Mouse (Mus musculus): ENCODE results near the gene Nfkbil1. TPM values are rescaled to one million over a fixed set of nuclear protein-coding genes. Genes with fewer than 3 reads are reported as not detected.

The Nfkbil1 gene
- polyA plus RNA-seq, 1 experiment from 2014 or later = 14.5 TPM

DNA sequence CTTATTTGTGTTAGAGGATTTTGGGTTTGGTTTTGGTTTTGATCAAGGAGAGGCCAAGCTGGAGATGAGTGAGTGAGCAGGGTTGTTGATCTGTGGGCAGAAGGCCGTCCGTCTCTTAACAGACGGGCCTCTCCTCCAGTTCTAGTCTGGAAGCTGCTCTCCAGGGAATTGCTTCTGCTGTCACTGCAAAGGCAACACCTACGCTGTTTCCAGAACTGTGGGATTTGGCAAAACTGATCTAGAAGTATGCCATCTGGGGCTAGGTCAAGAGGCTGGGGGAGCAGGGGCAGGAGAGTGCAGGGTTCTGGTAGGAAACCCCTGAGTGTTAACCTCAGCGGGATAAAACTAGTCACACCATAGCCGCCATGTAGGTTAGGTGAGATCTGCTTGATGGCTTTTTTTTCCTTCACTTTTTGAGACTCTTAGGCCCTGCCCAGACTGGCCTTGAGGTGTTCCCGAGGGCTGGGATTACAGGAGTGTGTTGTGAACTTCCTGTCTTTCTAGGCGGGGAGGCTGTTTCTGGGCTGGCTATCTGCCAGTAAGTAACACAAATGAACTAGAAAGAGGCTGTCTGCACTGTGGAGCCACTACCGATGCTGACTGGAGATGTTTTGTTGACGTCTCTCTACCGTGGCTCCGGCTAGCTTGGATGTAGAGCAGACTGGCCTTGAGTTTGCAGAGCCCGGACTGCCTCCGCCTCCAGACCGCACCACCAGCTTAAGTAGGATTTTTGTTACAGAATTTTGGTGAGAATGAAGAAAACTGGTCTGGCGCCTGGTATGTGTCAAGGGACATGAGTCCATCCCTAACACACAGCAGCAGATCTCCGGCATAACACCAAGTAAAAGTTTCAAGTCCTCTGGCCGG lies 2.2 kb downstream of the Nfkbil1 start, which contains the start of gene Atp6v1g2:
Gene Atp6v1g2 (plus strand): TSS at position 547 of the 867 bp plus-strand sequence.
- Histone ChIP-seq H3K4me1 (replicated peaks; ENCODE audit: insufficient read depth, low read length) (peaks cover 20% of the 10 kb centered on the region), H3K9me3 (replicated peaks; ENCODE audit: low read length) (no peaks in the 10 kb centered on the region), H3K27me3 (ENCODE audit: insufficient read depth, low read length) (no peaks in the 10 kb centered on the region), H3K9ac (ENCODE audit: low read depth, low read length) (0 out of 2 replicates have a peak within 1 kb of the TSS, but pooled peaks have one; percentile 85), H3K4me3 (replicated peaks; ENCODE audit: low read depth, low read length) (peak within 1 kb of the TSS; percentile 56; the same call in 1 of the 2 replicates), H3K36me3 (ENCODE audit: insufficient read depth, low read length) (peaks cover 21% of the 10 kb centered on the region), H3K4me2 (ENCODE audit: low read length) (peak within 1 kb of the TSS; percentile 78), H3K27ac (peak within 1 kb of the TSS; percentile 94)
- TF ChIP-seq CTCF (IDR thresholded peaks at IDR 0.05; ENCODE audit: low read depth) = no peak
- no peak for ATAC-seq (replicated peaks; ENCODE audit: low FRiP score, low read depth)
- 50% methylated on average over 18 of the region's 18 CpGs for WGBS
- DNase-seq (ENCODE audit: low spot score) = peak; percentile 62

DNA sequence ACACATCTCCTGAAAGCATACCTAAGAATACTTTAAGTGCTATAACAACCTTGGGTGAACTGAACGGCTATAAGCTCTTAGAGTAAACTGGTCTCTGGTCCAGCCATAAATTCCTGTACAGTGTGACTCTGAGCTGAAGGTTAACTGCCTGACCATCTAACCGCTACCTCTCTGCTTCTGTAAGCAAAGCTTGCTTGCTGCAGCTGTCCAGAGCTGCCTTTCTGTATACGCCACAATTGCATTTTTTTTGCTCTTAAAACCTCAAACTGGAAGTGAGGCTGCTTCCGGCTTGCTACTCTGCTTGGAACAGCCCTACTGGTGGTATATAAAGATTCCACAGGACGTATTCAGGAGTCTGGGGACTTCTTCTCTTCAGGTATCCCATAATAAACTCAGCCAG lies 2.9 kb downstream of the Nfkbil1 start:
- WGBS = 48% methylated on average over 5 of the region's 5 CpGs
- TF ChIP-seq CTCF (IDR thresholded peaks at IDR 0.05; ENCODE audit: low read depth) = no peak

DNA sequence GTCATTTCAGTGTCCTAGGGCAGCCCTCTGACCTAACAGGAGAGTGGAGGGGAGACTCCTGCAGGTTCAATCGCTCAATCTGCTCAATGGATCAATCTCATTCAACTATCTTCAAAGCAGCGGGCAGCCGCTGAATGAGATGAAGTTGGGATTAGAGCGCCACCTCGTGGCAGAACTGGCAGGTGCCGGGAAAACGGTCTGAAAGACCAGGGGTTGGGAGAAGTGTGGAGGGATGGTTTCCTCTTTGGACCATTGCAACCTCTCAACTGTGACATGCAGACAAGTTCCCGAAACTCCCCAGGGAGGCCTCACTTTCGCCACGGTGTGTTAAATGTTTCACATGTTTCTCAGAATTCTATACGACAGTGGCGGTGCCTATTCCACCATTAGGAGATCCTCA lies 3.5 kb downstream of the Nfkbil1 start:
- ATAC-seq (replicated peaks; ENCODE audit: low FRiP score, low read depth) (no peak), DNase-seq (ENCODE audit: low spot score) (peak; percentile 91)
- Histone ChIP-seq H3K4me1 (replicated peaks; ENCODE audit: insufficient read depth, low read length) (peaks cover 20% of the 10 kb centered on the region), H3K27ac (peak overlapping the region; percentile 83; the same call in 1 of the 2 replicates), H3K9me3 (replicated peaks; ENCODE audit: low read length) (no peaks in the 10 kb centered on the region), H3K4me2 (ENCODE audit: low read length) (peak overlapping the region; percentile 21), H3K36me3 (ENCODE audit: insufficient read depth, low read length) (peaks cover 29% of the 10 kb centered on the region), H3K4me3 (replicated peaks; ENCODE audit: low read depth, low read length) (no peak overlapping the region), H3K27me3 (ENCODE audit: insufficient read depth, low read length) (no peaks in the 10 kb centered on the region), H3K9ac (ENCODE audit: low read depth, low read length) (no peak overlapping the region)
- peak; percentile 96 for TF ChIP-seq CTCF (IDR thresholded peaks at IDR 0.05; ENCODE audit: low read depth)
- WGBS = 4% methylated on average over 12 of the region's 12 CpGs

More for the DNA sequence above, 2.9 kb downstream of the Nfkbil1 start:
- H3K9me3 ChIP-seq (replicated peaks; ENCODE audit: low read length) = no peaks in the 10 kb centered on the region
- peak; percentile 51 for DNase-seq (ENCODE audit: low spot score)
- H3K36me3 ChIP-seq (ENCODE audit: insufficient read depth, low read length) = peaks cover 23% of the 10 kb centered on the region
- H3K27me3 ChIP-seq (ENCODE audit: insufficient read depth, low read length) = no peaks in the 10 kb centered on the region
- ATAC-seq (replicated peaks; ENCODE audit: low FRiP score, low read depth) = no peak
- peak overlapping the region; percentile 83 for H3K27ac ChIP-seq
- H3K9ac ChIP-seq (ENCODE audit: low read depth, low read length) = no peak overlapping the region
- no peak overlapping the region for H3K4me3 ChIP-seq (replicated peaks; ENCODE audit: low read depth, low read length)
- peak overlapping the region; percentile 78 for H3K4me2 ChIP-seq (ENCODE audit: low read length)
- H3K4me1 ChIP-seq (replicated peaks; ENCODE audit: insufficient read depth, low read length) = peaks cover 20% of the 10 kb centered on the region

DNA sequence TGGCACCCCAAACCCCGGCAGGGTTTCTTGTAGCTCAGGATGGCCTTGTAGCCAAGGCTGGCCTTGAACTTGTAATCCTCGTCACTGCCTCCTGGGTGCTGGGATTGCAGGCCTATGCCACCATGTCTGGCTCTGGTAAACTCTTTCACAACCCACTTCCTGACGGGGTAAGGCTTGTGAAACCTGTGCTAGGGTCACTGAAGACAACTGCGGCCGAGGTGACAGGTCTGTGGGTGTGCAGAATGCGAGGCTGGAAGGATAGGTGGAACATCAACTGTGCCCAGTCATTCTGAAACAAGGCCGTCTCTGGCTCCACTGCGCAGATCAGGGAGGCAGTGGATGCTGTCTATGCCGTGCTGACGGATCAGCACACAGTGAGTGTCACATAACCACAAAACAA lies 4.6 kb downstream of the Nfkbil1 start:
- Histone ChIP-seq H3K27ac (no peak overlapping the region), H3K9me3 (replicated peaks; ENCODE audit: low read length) (no peaks in the 10 kb centered on the region), H3K4me3 (replicated peaks; ENCODE audit: low read depth, low read length) (no peak overlapping the region), H3K9ac (ENCODE audit: low read depth, low read length) (no peak overlapping the region), H3K36me3 (ENCODE audit: insufficient read depth, low read length) (peaks cover 30% of the 10 kb centered on the region), H3K27me3 (ENCODE audit: insufficient read depth, low read length) (no peaks in the 10 kb centered on the region), H3K4me2 (ENCODE audit: low read length) (no peak overlapping the region), H3K4me1 (replicated peaks; ENCODE audit: insufficient read depth, low read length) (peaks cover 20% of the 10 kb centered on the region)
- WGBS = 87% methylated on average over 10 of the region's 10 CpGs
- no peak for TF ChIP-seq CTCF (IDR thresholded peaks at IDR 0.05; ENCODE audit: low read depth)
- no peak for DNase-seq (ENCODE audit: low spot score)
- no peak for ATAC-seq (replicated peaks; ENCODE audit: low FRiP score, low read depth)

DNA sequence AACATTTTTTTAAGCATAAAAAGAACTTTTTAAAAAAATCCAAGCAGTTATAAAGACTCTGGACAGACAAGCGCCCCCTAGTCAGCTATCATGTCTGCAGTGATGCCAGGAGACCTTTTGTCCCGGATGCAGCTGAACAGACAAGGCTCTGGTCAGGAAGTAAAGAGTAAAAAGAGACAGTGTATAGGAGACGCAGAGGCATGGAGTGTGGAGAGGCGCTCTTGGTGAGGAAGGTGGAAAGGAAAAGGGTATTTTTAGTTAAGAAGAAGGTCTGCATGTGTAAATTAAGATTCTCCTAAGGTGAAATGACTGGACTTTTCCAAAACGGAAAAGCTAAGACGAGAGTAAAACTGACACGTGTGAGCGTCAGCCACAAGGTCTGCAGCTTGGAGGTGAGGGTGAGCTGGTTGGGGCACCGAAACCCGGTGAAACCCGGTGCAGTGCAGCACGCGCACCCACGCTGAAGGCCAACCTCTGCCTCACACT lies 9.0 kb downstream of the Nfkbil1 start:
- Histone ChIP-seq H3K4me2 (ENCODE audit: low read length) (no peak overlapping the region), H3K4me1 (replicated peaks; ENCODE audit: insufficient read depth, low read length) (no peaks in the 10 kb centered on the region), H3K9me3 (replicated peaks; ENCODE audit: low read length) (no peaks in the 10 kb centered on the region), H3K27ac (no peak overlapping the region), H3K4me3 (replicated peaks; ENCODE audit: low read depth, low read length) (no peak overlapping the region), H3K36me3 (ENCODE audit: insufficient read depth, low read length) (peaks cover 30% of the 10 kb centered on the region), H3K9ac (ENCODE audit: low read depth, low read length) (no peak overlapping the region), H3K27me3 (ENCODE audit: insufficient read depth, low read length) (no peaks in the 10 kb centered on the region)
- no peak for ATAC-seq (replicated peaks; ENCODE audit: low FRiP score, low read depth)
- no peak for DNase-seq (ENCODE audit: low spot score)
- 81% methylated on average over 14 of the region's 14 CpGs for WGBS
- peak; percentile 31; the same call in 1 of the 2 replicates for TF ChIP-seq CTCF (IDR thresholded peaks at IDR 0.05; ENCODE audit: low read depth)

DNA sequence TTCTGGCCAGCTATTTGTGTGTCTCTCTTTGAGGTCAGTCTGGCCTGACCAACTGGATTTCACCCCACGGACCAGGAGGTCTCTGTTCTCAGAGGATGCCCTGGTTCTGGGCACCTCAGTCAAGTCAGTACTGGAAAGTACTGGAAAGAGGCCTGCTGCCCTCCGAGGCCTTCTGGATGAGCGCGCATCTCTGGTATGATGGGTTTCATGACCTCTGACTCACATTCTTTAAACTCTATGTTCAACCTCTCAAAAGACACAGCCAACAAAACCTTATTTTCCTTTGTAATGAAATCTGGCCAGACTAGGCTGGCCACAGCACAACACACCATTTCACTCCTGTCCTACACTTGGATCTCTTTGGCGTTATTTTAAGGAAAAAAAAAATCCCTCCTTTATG lies 10.1 kb downstream of the Nfkbil1 start:
- H3K4me1 ChIP-seq (replicated peaks; ENCODE audit: insufficient read depth, low read length) = no peaks in the 10 kb centered on the region
- H3K36me3 ChIP-seq (ENCODE audit: insufficient read depth, low read length) = peaks cover 26% of the 10 kb centered on the region
- no peaks in the 10 kb centered on the region for H3K9me3 ChIP-seq (replicated peaks; ENCODE audit: low read length)
- no peak for TF ChIP-seq CTCF (IDR thresholded peaks at IDR 0.05; ENCODE audit: low read depth)
- no peak overlapping the region for H3K27ac ChIP-seq
- ATAC-seq (replicated peaks; ENCODE audit: low FRiP score, low read depth) = no peak
- no peak overlapping the region for H3K9ac ChIP-seq (ENCODE audit: low read depth, low read length)
- no peak overlapping the region for H3K4me3 ChIP-seq (replicated peaks; ENCODE audit: low read depth, low read length)
- no peak overlapping the region for H3K4me2 ChIP-seq (ENCODE audit: low read length)
- WGBS = 88% methylated on average over 5 of the region's 5 CpGs
- H3K27me3 ChIP-seq (ENCODE audit: insufficient read depth, low read length) = no peaks in the 10 kb centered on the region
- no peak for DNase-seq (ENCODE audit: low spot score)
